Mouse (Mus musculus) megakaryocyte, adult 5-6 weeks (primary cell): ENCODE measurements around the gene Gigyf1. TPM values are rescaled to one million over a fixed set of nuclear protein-coding genes. Genes with fewer than 3 reads are reported as not detected.

ENCODE experiments used
- ATAC-seq: 2 replicates; pipeline ENCODE4 v1.8.0; 2016; ENCODE audit warnings: mild to moderate bottlenecking, inconsistent platforms; ENCODE audit not compliant: poor library complexity, severe bottlenecking
- total RNA-seq, 2 experiments: library from RNA; stranded (forward) in 1 of 2; stranded (reverse) in 1 of 2; fragments of 153-499, 151-499 nt in 1 of 2; fragments of 221-1000, 200-1000 nt in 1 of 2; gene quantifications; 2 replicates each; pipeline versions ENCODE4 v1.2.3 to v1.2.4; 2015 to 2017

Gigyf1 gene
- total RNA-seq, 2 experiments from 2014 or later, result 5.6 to 8.3 TPM

- no peak for ATAC-seq
Measured at GRCm38 (mm10) chr5:137513951-137514721, 4.2 kb upstream of the Gigyf1 start.

GRCm38 (mm10) chr5:137514811-137515210 is 3.5 kb upstream of the Gigyf1 start:
- no peak for ATAC-seq

GRCm38 (mm10) chr5:137519691-137520550 is 1.6 kb downstream of the Gigyf1 start:
- ATAC-seq, result no peak

GRCm38 (mm10) chr5:137521861-137522260 is 3.5 kb downstream of the Gigyf1 start:
- no peak for ATAC-seq

- ATAC-seq, result no peak
Measured at GRCm38 (mm10) chr5:137522711-137523110, 4.4 kb downstream of the Gigyf1 start.

DNA sequence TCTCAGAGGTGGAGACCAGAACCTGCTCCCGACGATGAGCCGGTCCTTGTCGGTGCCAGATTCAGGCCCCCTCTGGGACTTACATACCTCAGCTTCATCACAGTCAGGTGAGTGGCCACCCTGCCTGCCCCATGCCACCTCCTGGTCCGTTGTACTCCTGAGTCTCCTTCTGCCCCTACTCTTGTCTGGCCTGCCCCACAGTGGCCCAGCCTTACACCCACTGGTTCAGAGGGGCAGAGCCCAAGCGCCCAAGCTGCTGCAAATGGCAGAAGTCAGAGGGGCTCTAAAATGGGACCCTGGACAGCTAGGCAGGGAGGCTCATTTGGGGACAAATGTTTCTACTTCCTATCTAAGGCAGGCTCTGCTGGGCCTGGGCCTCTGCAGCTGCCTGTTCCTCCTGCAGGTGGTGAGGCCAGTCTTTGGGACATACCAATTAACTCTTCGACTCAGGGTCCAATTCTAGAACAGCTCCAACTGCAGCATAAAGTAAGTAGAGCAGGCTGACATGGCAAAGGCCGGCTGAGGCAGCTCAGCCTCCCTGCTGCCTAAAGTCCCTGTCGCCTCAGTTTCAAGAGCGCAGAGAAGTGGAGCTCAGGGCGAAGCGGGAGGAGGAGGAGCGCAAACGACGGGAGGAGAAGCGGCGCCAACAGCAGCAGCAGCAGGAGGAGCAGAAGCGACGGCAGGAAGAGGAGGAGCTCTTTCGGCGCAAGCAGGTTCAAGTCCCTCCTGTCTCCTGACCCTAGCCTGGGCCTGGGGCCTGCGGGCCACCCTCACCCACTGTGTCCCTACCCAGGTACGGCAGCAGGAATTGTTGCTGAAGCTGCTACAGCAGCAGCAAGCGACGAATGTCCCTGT is 5.3 kb downstream of the Gigyf1 start:
- ATAC-seq, result no peak

DNA sequence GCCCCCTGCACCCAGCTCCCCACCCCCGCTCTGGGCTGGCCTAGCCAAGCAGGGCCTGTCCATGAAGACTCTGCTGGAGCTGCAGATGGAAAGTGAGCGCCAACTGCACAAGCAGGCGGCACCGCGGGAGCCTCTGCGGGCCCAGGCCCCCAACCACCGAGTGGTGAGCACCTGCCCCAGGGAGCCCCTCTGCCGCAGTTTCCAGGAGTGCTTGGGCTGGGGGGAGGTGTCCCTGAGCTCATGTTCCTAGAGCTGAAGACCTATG is 5.8 kb downstream of the Gigyf1 start:
- no peak for ATAC-seq

DNA sequence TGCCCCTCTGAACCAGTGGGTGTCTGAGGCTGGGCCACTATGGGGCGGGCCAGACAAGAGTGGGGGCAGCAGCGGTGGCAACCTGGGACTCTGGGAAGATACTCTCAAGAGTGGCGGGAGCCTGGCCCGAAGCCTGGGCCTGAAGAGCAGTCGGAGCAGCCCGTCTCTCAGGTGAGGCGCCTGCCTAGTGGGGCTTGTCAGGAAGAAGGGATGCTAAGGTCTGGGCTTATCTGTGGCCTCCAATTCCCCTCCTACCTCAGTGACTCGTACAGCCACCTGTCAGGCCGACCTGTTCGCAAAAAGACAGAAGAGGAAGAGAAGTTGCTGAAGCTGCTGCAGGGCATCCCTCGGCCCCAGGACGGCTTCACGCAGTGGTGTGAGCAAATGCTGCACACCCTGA is 6.3 kb downstream of the Gigyf1 start:
- ATAC-seq, result no peak

- no peak for ATAC-seq
Measured at GRCm38 (mm10) chr5:137525511-137525910, 7.2 kb downstream of the Gigyf1 start.

DNA sequence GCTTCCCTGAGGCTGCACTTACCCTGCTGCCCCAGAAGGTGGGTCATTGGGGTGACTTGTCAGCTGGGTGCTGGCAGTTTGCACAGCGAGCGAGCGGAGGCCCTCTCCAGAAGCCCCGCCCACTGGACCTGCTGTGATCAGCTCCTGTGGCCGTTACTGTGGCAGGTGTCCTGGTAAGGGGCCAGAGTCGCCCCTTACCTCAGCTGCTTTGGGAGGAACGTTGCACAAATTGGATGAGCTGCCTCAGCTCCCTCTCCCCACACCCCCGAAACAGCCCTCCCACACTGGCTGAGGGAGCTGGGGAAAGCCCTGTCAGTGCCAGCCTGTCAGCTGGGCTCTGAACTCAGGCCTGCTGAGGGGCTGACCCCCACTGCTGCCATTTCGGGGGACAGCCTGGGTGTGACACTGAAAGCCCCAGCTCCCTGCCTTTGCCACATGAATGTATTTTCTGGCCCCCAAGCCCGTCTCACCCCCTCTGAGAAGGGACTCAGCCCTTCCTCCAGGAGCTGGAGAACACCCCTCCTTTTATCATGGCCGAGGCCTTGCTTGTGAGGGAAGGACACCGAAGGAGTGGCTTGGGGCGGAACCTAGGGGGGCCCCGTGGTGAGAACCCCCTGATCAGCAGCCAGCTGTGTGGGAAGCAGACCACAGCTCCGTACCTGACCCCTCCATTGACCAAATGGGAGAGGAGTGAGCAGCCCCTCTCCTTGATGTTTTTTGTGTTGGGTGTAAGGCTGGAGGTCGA is 8.0 kb downstream of the Gigyf1 start:
- peak; percentile 19; the same call in 1 of the 2 replicates for ATAC-seq

GRCm38 (mm10) chr5:137527413-137527812 is 9.1 kb downstream of the Gigyf1 start:
- ATAC-seq, result no peak

DNA sequence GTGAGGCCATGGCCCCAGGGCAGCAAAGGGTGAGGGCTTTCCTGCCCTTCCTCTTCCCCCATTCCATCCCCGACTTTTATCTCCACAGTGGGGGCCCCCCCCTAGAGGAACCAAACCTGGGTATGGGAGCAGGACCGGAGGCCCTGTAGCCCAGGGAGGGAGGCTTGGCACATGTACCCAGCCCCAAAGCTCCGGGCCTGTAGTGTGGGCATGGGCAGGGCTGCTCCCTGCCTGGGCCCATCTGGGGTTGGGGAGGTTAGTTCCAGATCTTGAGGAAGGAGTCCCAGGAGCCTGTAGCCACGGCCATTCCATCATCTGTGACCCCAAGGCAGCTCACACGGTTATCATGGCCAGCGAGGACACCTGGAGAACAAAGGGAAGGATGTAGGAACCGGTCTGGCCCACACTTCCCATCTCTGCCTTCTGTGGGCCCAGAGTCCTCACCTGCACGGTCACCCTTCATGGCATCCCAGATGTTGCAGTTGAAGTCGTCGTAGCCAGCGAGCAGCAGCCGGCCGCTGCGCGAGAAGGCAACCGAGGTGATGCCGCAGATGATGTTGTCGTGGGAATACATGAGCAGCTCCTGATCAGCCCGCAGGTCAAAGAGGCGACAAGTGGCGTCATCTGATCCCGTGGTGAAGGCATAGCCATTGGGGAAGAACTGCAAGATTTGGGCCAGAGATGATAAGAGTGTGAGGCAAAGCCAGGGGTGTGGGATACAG is 10.1 kb downstream of the Gigyf1 start:
- ATAC-seq, result no peak

- no peak for ATAC-seq
Measured at GRCm38 (mm10) chr5:137529221-137529995, 11.1 kb downstream of the Gigyf1 start.

DNA sequence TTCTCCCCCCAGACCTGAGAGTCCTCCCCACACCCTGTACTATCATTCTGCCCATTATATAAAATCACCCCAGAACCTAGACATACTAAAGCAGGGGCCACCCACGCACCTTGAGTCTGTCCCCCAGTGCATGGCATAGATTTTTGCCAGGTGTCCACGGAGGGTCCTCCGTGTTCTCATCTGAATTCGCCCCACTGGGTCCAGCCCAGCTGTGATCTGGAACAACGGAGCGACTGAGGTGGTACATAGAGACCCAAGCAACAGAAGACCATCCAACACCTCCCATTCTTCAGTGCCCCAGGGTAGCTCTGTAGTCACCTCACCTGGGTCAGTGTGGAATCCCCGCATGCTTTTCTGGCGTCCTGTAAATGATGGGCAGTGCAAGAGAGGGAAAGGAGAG is 11.7 kb downstream of the Gigyf1 start:
- ATAC-seq, result no peak

DNA sequence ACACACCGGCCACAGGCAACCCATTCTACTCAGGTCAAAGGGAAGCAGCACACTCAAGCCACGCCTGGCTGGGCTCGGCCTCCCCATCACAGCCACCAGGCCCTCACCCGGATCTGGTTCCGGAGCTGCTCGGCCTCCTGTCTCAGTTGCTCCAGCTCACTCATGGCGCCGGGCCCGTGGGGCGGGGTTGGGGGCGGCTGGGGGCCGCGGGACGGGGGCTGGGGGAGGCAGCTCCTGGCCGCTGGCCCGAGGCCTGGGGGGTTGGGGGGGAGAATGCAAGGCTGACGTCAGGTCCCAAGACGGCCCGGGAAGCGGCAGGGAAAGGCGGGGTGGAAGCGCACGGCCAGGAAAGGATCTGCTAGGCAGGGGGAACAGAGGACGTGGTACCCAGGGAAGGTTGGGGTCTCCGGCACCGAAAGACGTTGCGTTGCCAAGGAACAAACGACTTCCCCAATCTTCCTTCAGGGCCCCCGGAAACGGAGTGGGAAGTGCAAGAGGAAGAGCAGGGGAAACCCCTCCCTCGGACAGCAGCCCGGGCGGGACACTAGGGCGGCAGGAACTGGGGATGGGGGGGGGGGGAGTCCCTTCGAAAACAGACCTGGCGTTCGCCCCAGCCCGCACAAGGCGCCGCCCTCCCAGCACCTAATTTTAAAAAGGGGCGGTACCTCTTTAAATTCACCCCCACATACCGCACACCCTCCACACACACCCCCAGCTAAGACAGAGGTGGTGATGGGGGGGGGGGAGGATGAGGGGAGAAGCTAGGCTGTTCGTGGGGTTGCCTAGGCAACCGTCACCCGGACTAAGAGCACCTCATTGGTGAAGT is 12.5 kb downstream of the Gigyf1 start:
- peak; percentile 43 for ATAC-seq

DNA sequence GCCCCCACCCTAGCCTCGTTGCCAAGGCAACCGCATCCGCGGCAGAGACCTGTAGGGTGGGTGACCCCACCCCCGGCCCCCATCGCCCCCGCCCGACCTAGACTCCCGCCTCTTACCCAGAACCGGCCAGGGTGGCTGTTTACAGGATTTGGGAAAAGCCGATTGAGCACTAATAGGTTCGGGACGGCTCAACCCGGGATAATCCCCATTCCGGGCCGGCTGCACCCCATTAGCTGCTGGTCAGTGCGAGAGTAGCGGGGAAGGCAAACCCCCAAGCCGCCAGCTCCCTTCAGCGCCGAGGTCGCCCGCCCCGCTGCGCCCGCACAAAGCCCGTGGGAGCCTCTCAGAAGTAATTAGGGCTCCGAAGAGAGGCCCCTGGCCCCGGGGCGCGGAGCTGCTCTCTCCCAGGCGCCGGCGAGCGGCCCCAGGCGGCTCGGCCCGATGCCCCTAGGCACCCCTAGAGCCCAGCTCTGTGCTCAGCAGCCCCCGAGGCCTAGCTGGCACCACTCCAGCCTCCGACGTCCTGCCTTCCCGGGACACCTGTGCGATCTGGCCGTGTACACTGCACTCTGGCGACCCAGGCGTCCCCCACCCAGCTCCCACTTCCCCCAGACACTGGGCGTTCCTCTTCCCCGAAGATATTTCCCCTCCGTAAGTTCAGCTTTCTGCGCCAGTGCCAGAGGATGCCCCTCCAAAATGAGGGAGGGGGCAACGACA is 13.2 kb downstream of the Gigyf1 start:
- ATAC-seq, result no peak

DNA sequence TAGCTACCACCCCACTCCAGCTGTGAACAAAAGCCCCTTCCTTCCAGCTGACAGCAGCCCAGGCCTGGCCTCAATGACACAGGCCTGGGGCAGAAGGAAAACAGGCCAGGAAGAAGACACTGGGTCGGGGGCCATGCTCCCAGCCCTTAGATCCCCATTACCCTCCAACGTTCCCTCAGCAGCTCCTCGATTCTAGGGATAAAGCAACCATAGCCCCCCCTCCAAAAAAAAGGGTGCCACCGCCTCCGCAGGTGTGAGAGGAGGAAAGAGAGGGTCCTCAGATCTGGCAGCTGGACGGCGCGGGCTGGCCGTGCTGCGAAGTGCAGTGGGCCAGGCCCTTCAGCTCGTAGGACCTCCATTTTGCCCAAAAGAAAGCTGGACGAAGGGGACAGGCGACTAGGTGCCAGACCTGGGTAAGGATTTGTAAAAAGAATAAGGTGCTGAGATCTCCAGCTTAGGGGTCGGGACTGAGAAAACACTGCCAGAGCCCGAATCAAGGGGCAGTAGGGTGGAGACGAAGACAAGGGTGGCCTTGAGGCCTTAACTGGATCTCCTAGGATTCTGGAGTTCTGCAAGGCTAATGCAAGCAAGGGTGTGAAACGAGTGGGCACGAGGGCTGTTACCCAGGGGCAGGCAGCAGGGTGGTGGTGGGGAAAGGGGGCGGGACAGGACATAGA is 13.9 kb downstream of the Gigyf1 start:
- ATAC-seq, result no peak
